Mouse (Mus musculus): Measurements from ENCODE around the gene Olfr934.

The Olfr934 gene

GRCm38 (mm10) chr9:38988215-38988614 is at the start of gene Olfr934:
TSS of gene Olfr934 (minus strand) at chr9:38988315.
- DNase-seq (ENCODE audit: extremely low spot score), result no peak

GRCm38 (mm10) chr9:39023277-39023676 is 35.2 kb upstream of the Olfr934 start, which contains the start of gene Olfr146:
TSS of gene Olfr146 (minus strand) at chr9:39023377.
- DNase-seq (ENCODE audit: extremely low spot score), result no peak

GRCm38 (mm10) chr9:38999583-38999982 is 11.5 kb upstream of the Olfr934 start, which contains the start of gene Olfr935:
TSS of gene Olfr935 (minus strand) at chr9:38999683.
- no peak for DNase-seq (ENCODE audit: extremely low spot score)

GRCm38 (mm10) chr9:38972013-38972412 is 16.1 kb downstream of the Olfr934 start, which contains the start of gene Olfr933:
TSS of gene Olfr933 (plus strand) at chr9:38972313.
- DNase-seq (ENCODE audit: extremely low spot score), result no peak

- DNase-seq (ENCODE audit: extremely low spot score), result no peak
Measured at GRCm38 (mm10) chr9:38954124-38954416, 34.0 kb downstream of the Olfr934 start.

GRCm38 (mm10) chr9:38953401-38954123 is 34.6 kb downstream of the Olfr934 start:
- no peak for DNase-seq (ENCODE audit: extremely low spot score)

All from embryo, embryonic 9.5 days (tissue).